In the genomic region with DNA sequence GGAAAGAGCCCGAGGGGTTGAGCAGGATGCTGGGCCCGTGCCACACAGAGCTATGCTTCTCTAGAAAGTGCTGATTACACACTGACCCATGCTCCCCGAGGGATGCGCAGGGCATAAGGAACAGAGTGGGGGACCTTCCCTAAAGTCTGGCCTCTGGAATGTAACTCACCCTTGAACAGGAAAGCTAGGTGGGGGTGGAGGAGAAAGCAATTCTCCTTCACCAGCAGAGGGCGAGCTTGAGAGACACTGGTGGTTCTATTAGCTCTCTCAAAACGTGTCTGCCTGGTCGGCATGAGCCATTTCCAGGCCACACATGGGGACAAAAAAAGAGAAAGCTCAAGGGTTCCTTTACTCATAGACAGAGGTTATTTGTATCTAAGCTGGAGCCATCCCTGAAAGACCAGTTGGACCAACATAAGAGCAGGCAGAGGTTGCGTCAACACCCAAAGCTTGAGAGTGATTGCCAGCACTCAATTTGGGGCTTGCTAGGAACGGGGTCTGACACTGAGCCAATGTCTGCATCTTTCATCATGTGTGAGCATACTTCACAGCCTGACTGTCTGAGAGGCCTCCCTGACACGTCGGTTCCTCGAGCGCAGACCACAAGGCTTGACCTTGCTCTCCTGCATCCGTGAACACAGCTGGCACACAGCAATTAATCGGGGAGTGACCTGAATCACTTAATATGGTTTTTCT, we compare ENCODE assay signal across 9 mouse cellular contexts.
DNase-seq lines count a peak whose midpoint lies in the region; ATAC-seq and TF ChIP-seq lines count a peak whose summit lies in the region.
"Had no signal": no experiment of that assay in that cellular context is flagged by ENCODE, and none has a peak within 500 bp of the region (broad histone marks: within the 10 kb centered on the region; RNA-seq: fewer than 3 reads in every experiment).

No protein-coding gene starts in this region.

- no peak for TF ChIP-seq EP300 in MEL (IDR thresholded peaks at IDR 0.05; ENCODE audit: low read depth in 1 of 2, low read length in 2 of 2)

- peak overlapping the region; percentile 45 for H3K9ac ChIP-seq in MEL (ENCODE audit: control insufficient read depth, low read depth, low read length, poor library complexity, severe bottlenecking)
- H3K9ac ChIP-seq: neural tube, embryonic 13.5 days had no signal

- H3K9me3 ChIP-seq in MEL (replicated peaks; ENCODE audit: insufficient read depth, low read length): no peaks in the 10 kb centered on the region
- H3K9me3 ChIP-seq: neural tube, embryonic 13.5 days had no signal

- H3K79me2 ChIP-seq in MEL (ENCODE audit: control insufficient read depth, insufficient read depth, low read length, poor library complexity): no peaks in the 10 kb centered on the region; the same call in 1 of the 2 replicates

- TF ChIP-seq RAD21 in MEL (IDR thresholded peaks at IDR 0.05; ENCODE audit: low read depth, low read length): peak; percentile 75

- ATAC-seq in erythroblast, adult 5-6 weeks (replicated peaks; ENCODE audit: low FRiP score, poor library complexity, severe bottlenecking): 0 out of 2 replicates have a peak, but pooled peaks have one; percentile 31

- H3K4me1 ChIP-seq in MEL (ENCODE audit: control insufficient read depth in 1 of 2, insufficient read depth in 2 of 2, low read length in 2 of 2): peaks cover 4 to 10% of the 10 kb centered on the region in 2 experiments

- no peak for TF ChIP-seq POLR2A in MEL (IDR thresholded peaks at IDR 0.05; ENCODE audit: control insufficient read depth in 1 of 2, insufficient read depth in 1 of 2, low read depth in 1 of 2, low read length in 2 of 2, poor library complexity in 1 of 2)
- no peak for TF ChIP-seq POLR2A in brain, embryonic 14.5 days (IDR thresholded peaks at IDR 0.05; ENCODE audit: borderline replicate concordance, extremely low read depth, insufficient read depth, insufficient read length, poor library complexity, severe bottlenecking)

- no peak overlapping the region for H3K27ac ChIP-seq in MEL (ENCODE audit: control insufficient read depth, low read depth, low read length)
- no peak overlapping the region for H3K27ac ChIP-seq in left cerebral cortex, adult 2 months
- H3K27ac ChIP-seq: neural tube, embryonic 13.5 days had no signal

- peak; percentile 64 for DNase-seq in layer of hippocampus, adult 11-12 months (ENCODE audit: low spot score)
- no peak for DNase-seq in layer of hippocampus, postnatal 36 days
- DNase-seq in MEL (ENCODE audit: low read depth, low spot score): peak; percentile 87
- peak; percentile 74 for DNase-seq in brain, embryonic 14.5 days (ENCODE audit: low read depth)
- peak; percentile 42 to 52 for DNase-seq in left cerebral cortex, adult 2 months (ENCODE audit: extremely low spot score in 1 of 2, low spot score in 2 of 2)
- peak; percentile 77 for DNase-seq in mesoderm, embryonic 11.5 days (ENCODE audit: low read depth, low spot score)
- peak; percentile 53 for DNase-seq in thymus, postnatal 25 days

- TF ChIP-seq CTCF in MEL (IDR thresholded peaks at IDR 0.05 in 2 of 3, conservative IDR thresholded peaks at IDR 0.05 in 1 of 3; ENCODE audit: control insufficient read depth in 1 of 3, insufficient read depth in 1 of 3, low read depth in 2 of 3, low read length in 3 of 3, poor library complexity in 1 of 3, severe bottlenecking in 1 of 3): peak; percentile 76 to 91 (median 88)
- peak; percentile 79 for TF ChIP-seq CTCF in brain, embryonic 14.5 days (IDR thresholded peaks at IDR 0.05; ENCODE audit: borderline replicate concordance, extremely low read depth, insufficient read depth, insufficient read length)
- TF ChIP-seq CTCF in left cerebral cortex, adult 2 months (IDR thresholded peaks at IDR 0.05): peak; percentile 74

- H3K27me3 ChIP-seq in MEL (ENCODE audit: control insufficient read depth in 1 of 2, insufficient read depth in 2 of 2, low read length in 2 of 2): no peaks in the 10 kb centered on the region

- intact Hi-C loops in left cerebral cortex, adult 2 months (cut with DNase I): loop anchor here (2.0 to 5.0 kb wide), 4 partner anchors 77 to 1423 kb away; partner anchors contain the start of genes Ak5 and Zzz3

- H3K4me3 ChIP-seq in MEL (ENCODE audit: control insufficient read depth in 1 of 2, insufficient read depth in 1 of 2, low read depth in 2 of 2, low read length in 2 of 2): no peak overlapping the region
- H3K4me3 ChIP-seq in left cerebral cortex, adult 2 months: no peak overlapping the region
- H3K4me3 ChIP-seq: neural tube, embryonic 13.5 days had no signal

- H3K36me3 ChIP-seq in MEL (ENCODE audit: control insufficient read depth in 1 of 2, insufficient read depth in 2 of 2, low read length in 2 of 2): no peaks in the 10 kb centered on the region; a peak in 1 of 4 replicates
- H3K36me3 ChIP-seq: neural tube, embryonic 13.5 days had no signal

TF ChIP-seq in MEL, 35 proteins besides CTCF, POLR2A, EP300 and RAD21:
- peak; percentile 67; the same call in 1 of the 2 replicates for TF ChIP-seq MYC (IDR thresholded peaks at IDR 0.05; ENCODE audit: low read depth, low read length)
- peak; percentile 73 for TF ChIP-seq MXI1 (IDR thresholded peaks at IDR 0.05; ENCODE audit: low read depth, low read length)
- TF ChIP-seq ZC3H11A (IDR thresholded peaks at IDR 0.05; ENCODE audit: low read depth, low read length): peak; percentile 74
- TF ChIP-seq E2F4 (IDR thresholded peaks at IDR 0.05; ENCODE audit: borderline replicate concordance, low read depth, low read length): no peak
- TF ChIP-seq NELFE (IDR thresholded peaks at IDR 0.05; ENCODE audit: low read depth, low read length): no peak
- peak; percentile 49; the same call in 1 of the 2 replicates for TF ChIP-seq MAX (IDR thresholded peaks at IDR 0.05; ENCODE audit: low read length)
- peak; percentile 97 for TF ChIP-seq SMC3 (IDR thresholded peaks at IDR 0.05; ENCODE audit: low read depth, low read length)
- TF ChIP-seq CHD1 (IDR thresholded peaks at IDR 0.05; ENCODE audit: low read depth, low read length): no peak
- TF ChIP-seq UBTF (IDR thresholded peaks at IDR 0.05; ENCODE audit: borderline replicate concordance, insufficient read depth, low read depth, low read length): no peak
- peak; percentile 30; the same call in 1 of the 2 replicates for TF ChIP-seq TBP (IDR thresholded peaks at IDR 0.05; ENCODE audit: low read depth, low read length)
- no peak for TF ChIP-seq USF2 (IDR thresholded peaks at IDR 0.05; ENCODE audit: borderline replicate concordance in 1 of 2, insufficient read depth in 1 of 2, low read depth in 1 of 2, low read length in 2 of 2)

Comparison
In these comparisons a context has a peak if more than half of its experiments do, and no peak if none do; other contexts are left out.
1. DNase-seq: peak in layer of hippocampus, adult 11-12 months (single experiment), MEL (single experiment), brain, embryonic 14.5 days (single experiment), left cerebral cortex, adult 2 months (2 of 2), mesoderm, embryonic 11.5 days (single experiment) and thymus, postnatal 25 days (single experiment); none in layer of hippocampus, postnatal 36 days (0 of 2).
2. Peak in every context shown above with its lines, with median percentiles within 50 percentile points of each other: CTCF ChIP-seq.